Mouse (Mus musculus) MEL-GATA-1-ER (cell line): ENCODE measurements around the gene Eif5a.
"Not testable (repeated sequence)": the region's sequence is repeated elsewhere in the genome, so short reads cannot be mapped to it uniquely, and the experiment has no call there.

ENCODE experiments used
- DNase-seq: peaks from one replicate; pipeline ENCODE4 v3.0.0-alpha.2; 2012; ENCODE audit warnings: low read depth; ENCODE audit errors: extremely low read depth

Gene Eif5a

DNA sequence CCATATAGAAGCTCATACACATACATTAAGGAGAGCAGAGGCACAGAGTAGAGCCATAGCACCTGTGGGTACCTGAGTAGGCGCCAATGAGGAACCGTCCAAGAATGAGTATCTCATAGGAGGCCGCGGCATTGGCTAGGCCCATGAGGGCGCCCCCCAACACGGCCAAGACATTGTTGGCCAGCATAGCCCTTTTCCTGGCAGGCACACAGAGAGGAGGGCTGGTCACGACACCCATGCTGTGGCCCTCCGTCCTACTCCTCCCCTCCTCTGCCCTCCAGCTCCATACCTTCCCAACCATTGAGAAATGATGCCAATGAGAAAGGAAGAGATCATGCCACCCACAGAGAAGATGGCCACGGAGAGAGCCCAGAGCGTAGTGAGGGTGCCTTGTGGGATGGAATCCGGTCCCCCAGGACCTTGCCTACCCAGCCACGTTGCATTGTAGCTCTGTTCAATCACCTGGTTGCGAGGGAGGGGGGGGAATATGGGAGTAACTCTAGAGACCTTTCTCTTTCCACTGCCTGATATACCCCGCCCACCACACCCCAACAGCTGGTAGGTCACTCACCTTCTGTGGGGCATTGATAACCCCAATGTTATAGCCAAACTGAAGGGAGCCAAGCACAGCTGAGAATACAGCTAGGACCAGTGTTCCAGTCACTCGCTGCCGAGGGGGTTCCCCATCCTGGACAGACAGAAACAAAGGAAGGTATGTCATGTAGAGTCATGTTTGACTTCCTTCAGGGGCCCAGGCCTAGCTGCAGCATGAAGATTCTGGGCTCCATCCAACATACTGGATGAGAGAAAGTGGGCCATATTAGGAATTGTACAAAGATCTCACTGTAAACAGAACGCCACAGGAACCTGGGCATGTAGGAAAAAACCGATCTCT is 24.5 kb upstream of the Eif5a start:
- DNase-seq: no peak

DNA sequence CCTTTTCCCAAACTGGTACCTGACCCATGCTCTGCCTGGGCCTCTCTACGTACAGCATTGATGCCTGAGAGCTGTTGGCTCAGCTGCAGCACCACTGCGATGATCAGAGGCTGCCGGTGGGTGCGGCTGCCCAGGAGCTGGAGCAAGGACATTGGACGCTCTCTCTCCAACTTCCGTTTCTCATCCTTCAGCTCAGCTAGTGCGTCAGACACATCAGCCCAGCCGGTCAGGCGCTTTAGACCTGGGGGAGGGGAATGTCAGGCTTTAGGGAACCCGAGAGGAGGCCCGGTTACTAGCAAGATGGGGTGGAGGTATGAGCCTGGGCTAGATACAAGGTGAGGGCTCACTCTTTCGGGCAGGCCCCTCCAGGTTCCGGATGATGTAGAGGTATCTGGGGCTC is 23.5 kb upstream of the Eif5a start:
- no peak for DNase-seq

DNA sequence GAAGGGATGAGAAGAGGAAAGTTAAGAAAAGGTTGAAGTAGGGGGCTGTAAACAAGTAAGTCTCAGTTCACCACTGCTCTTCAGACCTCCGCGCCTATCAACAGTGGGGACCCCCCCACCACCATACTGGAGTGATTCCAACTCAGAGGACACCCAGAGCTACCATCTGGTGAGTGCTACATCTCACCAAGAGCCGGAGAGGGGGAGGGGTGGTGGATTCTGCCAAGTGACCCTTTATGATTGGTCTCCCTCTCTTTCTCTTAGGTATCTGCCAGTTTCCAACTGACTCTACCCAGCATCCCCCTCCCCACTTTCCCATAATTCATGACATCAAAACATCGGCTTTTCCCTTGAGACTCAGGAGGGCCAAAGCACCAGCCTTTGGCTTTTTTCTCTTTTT is 19.2 kb upstream of the Eif5a start:
- DNase-seq: no peak

- DNase-seq: no peak
Measured at GRCm38 (mm10) chr11:69939731-69940130, 18.0 kb upstream of the Eif5a start.

DNA sequence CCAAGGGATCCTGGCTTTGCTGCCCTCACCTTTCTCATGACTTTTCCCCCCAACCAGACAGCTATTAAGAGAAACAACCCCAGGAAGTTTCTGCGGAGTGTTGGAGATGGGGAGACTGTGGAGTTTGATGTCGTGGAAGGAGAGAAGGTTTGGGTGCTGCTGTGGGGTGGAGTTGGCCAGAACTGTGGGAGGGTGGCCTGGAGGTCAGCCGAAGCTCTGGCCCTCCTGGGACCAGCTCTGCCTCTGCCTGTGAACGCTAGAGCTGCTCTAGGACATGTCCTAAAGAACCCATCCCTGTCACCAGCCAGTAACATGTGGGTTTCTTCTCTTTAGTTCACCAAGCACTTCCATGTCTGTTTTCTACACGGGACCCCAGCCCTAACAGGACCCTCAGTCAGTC is 17.4 kb upstream of the Eif5a start:
- no peak for DNase-seq

DNA sequence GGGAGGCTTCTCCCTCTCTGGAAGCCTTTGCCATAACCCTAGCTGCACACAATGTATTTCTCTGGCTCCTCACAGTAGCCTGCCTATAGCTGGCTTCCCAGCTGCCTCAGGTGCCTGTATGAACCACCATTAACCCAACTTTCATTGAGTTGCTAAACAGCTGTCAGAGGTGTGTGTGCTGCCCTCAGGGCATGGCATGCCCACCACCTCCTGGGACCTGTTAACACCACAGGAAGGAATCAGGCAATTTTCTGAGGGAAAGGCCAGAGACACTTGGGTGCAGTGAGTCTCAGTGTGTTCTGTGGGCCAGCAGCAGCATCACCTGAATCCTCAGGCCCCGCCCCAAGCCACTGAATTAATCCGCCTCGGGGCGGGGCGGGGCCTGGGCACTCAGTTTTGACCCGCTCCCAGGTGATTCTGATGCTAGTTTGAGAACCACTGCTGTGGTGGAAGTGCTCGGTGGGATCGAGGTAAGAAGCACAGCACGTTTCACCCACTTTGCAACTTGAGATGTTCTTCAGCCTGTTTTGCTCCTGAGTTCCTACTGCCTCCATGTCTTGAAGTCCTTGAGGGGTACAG is 16.7 kb upstream of the Eif5a start:
- DNase-seq: no peak

DNA sequence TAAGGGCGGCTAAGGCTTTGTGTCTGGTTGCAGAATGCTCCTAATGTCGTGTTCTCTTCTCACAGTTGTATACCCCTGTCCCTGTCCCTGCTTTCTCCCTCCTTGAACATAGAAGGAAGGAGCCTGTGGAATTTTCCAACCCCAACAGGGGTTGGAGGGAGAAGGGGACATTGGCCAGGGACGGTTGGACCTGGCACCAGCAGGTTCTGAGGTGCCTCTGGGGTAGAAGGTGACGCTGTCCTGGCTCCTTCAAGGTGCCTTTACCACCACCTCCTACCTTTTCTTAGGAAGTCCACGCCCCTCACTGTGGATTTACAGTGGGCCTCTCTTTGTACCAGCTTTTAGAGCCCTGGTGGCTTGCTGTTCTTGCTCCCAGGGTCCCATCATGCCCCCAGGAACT is 16.1 kb upstream of the Eif5a start:
- no peak for DNase-seq

GRCm38 (mm10) chr11:69937385-69937784 is 15.6 kb upstream of the Eif5a start:
- DNase-seq: no peak

DNA sequence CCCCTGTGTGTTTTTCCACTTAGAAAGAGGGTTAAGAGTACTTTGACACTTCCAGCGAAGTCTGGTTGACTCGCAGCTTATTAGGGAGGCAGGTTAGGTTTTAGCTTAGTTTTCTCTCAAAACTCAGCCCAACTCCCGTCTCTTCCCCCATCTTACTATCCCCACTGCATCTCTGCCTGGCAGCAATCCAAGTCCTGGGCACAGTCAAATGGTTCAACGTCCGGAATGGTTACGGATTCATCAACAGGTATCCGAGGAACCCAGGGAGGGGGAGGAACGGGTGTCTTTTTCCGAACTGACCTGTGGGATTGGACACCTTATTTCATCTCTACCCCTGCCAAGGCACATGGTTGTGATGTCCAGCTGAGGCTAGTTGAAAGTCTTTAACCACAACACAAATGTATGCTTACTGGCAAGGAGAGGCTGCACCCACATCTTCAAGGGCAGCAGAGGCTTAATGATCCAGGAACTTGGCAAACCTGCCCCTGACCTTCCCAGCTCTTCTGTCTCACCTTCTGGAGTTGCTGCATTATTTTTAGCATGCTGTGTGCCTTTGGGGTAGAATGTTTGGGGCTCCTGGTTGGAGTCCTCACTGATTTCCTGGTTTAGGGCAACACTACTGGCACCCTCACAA is 15.1 kb upstream of the Eif5a start:
- no peak for DNase-seq

- DNase-seq: no peak
Measured at GRCm38 (mm10) chr11:69936156-69936555, 14.4 kb upstream of the Eif5a start.

DNA sequence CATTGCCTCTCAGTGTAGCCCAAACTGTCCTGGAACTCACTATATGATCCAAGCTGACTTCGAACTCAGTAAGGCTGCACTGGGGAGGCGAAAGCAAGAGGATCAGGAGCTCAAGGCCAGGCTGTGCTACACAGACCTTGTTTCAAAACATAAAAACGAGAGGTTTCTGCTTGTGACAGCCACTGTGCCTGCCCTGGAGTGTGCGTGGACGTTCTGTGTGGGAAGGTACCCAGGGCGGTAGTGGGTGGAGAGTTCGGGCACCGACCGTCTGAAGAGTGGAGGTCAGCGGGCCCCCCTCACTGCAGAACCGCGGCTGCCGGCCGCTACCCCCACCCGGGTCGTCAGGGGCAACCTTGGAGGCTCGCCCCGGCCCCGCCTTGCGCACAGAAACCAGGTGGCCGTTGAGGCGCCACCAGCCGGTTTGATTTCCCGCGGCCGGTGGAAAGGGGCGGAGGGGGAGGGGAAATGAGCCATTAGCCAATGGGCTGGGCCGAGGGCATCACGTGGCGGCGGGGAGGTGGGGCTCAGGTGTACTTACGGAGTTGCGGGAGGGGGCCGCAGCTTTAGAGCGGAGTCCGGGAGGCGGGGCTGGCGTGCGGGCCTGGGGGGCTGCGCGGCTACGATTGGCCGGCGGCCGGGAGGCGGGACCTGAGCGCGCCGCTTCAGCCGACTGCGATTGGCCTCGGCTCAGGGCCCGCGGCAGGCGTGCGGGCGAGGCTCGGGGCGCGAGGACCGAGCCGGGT is 13.6 kb upstream of the Eif5a start, which contains the start of gene Ybx2:
Ybx2 (plus strand) TSS at position 660 of the 743 bp plus-strand sequence.
- DNase-seq: no peak

DNA sequence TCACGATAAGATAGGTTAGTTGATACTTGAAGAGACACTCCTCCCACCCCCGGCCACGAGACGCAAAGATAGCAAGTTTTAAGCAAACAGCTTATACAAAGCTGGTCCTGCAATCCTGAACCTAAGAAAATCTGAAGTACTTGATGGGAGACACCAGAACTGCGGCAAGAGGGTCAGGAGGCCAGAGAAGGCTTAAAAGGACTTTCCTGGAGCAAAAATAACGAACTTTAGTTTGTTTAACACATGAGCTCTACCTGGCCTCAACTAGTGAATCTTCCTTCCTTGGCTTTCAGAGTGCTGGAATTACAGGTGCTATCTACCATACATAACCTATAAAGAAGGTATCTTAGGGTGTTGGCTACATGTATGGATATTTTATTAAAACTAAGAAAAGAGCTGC is 12.9 kb upstream of the Eif5a start:
- no peak for DNase-seq

DNA sequence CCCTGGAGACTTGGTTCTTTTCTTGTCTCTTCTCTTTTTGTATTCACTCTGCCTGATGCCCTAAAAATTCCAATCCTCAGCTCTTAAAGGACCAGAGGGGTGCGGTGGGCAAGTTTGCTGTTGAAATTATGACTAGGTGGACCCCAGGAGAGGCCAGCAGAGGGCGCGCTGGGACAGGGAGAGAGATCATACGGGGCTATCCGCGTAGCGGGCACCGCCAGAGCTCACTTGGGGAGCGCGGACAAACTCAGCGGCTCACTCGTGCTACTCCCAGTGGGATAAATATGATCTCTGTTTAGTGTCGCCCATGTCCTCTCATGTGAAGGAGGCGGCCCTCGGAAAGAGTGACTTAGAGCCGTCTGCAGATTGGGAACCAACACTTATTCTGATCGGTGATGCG is 12.4 kb upstream of the Eif5a start:
- peak; percentile 74 for DNase-seq

DNA sequence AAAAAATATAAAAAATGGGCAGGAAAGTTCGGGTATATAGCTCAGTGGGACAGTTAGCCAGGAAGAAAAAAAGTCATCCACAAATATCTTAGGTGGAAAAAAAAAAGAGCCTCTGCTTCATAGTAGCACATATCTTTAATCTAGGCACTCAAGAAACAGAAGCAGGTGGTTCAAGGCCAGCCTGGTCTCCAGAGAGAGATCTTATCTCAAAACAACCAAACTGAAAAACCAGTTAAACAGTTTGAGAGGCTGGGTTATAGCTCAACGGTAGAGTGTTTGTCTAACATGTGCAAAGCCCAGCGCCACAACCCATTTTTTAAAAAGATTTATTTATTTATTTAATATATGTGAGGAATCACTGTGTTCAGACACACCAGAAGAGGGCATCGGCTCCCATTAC is 11.3 kb upstream of the Eif5a start:
- no peak for DNase-seq

DNA sequence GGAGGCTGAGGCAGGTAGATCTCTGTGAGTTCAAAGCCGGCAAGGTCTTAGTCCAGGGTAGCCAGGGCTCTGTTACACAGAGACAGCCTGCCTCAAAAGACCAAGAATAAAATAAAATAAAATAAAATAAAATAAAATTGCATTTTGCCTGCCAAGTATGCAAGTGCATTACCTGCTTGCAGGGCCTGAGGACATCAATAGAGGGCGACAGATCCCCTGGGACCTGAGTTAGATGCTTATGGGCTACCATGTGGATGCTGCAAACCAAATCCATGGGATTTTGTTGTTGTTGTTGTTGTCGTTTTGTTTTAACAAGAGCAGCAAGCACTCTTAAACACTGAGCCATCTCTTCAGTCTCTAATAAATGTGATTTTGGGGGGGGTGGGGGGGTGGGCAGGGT is 10.5 kb upstream of the Eif5a start:
- DNase-seq: no peak

DNA sequence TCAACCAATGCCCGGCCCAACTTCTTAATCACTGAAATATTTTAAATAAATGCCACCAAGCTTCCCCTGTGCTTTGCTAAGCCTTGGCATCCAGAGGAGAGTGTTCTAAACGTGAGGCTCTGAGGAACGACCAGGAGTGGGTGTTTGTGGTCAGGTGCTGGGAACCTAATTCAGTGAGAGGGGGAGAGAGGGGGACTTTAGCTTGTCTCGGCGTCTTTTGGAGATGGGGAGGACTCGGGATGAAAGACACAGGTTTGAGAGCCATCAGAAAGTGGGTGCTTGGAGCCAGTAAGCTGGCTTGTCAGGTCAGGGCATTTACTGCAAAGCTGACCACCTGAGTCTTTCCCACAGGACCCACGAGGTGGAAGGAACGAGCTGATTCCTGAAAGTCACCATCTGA is 10.0 kb upstream of the Eif5a start:
- no peak for DNase-seq

GRCm38 (mm10) chr11:69930967-69931537 is 9.3 kb upstream of the Eif5a start:
- peak; percentile 98 for DNase-seq

DNA sequence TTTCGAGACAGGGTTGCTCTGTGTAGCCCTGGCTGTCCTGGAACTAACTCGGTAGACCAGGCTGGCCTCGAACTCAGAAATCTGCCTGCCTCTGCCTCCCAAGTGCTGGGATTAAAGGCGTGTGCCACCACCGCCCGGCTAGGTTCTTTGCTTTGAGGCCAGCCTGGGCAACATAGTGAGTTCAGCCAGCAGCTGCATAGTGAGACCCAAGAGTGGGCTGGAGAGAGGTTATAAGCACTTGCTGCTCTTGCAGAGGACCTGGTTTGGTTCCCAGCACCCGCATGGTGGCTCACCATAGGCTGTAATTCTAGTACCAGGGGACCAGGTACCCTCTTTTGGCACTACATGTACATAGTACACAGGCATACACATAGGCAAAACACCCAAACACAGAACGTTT is 8.4 kb upstream of the Eif5a start:
- DNase-seq: not testable (repeated sequence)

GRCm38 (mm10) chr11:69929712-69930111 is 8.0 kb upstream of the Eif5a start:
- DNase-seq: no peak

GRCm38 (mm10) chr11:69927501-69927900 is 5.7 kb upstream of the Eif5a start:
- no peak for DNase-seq

DNA sequence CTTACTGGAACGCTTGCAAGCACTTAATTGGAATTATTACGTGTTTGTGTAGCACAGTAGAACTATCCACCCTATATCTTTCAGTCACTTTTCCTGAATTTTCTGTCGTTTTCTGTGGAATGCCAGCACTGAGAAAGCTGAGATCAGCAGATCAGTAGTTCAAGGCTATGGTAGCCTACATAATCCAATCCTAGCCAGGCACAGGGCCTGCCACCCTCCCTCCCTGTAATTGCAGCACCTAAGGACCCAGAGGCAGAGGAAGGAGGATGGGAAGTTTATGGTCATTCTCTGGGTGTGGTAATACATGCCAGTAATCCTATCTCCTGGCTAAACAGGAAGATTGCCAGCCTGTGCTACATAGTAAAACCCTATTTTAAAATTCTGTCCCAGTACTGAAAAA is 1.0 kb upstream of the Eif5a start:
- DNase-seq: no peak
